Mouse (Mus musculus) erythroblast, embryonic 14.5 days (primary cell): ENCODE measurements around the gene Gpr62. TPM values are rescaled to one million over a fixed set of nuclear protein-coding genes. Genes with fewer than 3 reads are reported as not detected.

Source experiments
- H3K27me3 ChIP-seq: 2 replicates; pipeline ENCODE4 v1.6.1; 2012; ENCODE audit warnings: inconsistent platforms; ENCODE audit not compliant: control insufficient read depth
- H3K36me3 ChIP-seq: 2 replicates; pipeline ENCODE4 v1.6.1; 2012; ENCODE audit warnings: mild to moderate bottlenecking, inconsistent platforms; ENCODE audit not compliant: control insufficient read depth
- H3K4me1 ChIP-seq: 2 replicates; pipeline ENCODE4 v1.6.1; 2012; ENCODE audit warnings: inconsistent platforms; ENCODE audit not compliant: control insufficient read depth
- H3K4me3 ChIP-seq: replicated peaks from 2 replicates; pipeline ENCODE3; 2012; ENCODE audit warnings: moderate library complexity, mild to moderate bottlenecking, inconsistent platforms
- H3K9me3 ChIP-seq: 2 replicates; pipeline ENCODE4 v1.6.1; 2012; ENCODE audit warnings: low read length, inconsistent platforms, mixed read lengths; ENCODE audit not compliant: control insufficient read depth
- GATA1 ChIP-seq: IDR thresholded peaks from 2 replicates; pipeline ENCODE4 v1.6.1; 2012; ENCODE audit warnings: low read length, inconsistent platforms, mixed read lengths
- TAL1 ChIP-seq: IDR thresholded peaks from 3 replicates; pipeline ENCODE4 v1.6.1; 2012; ENCODE audit warnings: low read length, inconsistent platforms, mixed read lengths
- polyA plus RNA-seq: library from polyadenylated mRNA; stranded (reverse); fragments of >175 nt; gene quantifications from 2 replicates; pipeline ENCODE4 v1.2.3, GENCODE M21; 2012

The Gpr62 gene
- polyA plus RNA-seq, 1 experiment, result not detected

DNA sequence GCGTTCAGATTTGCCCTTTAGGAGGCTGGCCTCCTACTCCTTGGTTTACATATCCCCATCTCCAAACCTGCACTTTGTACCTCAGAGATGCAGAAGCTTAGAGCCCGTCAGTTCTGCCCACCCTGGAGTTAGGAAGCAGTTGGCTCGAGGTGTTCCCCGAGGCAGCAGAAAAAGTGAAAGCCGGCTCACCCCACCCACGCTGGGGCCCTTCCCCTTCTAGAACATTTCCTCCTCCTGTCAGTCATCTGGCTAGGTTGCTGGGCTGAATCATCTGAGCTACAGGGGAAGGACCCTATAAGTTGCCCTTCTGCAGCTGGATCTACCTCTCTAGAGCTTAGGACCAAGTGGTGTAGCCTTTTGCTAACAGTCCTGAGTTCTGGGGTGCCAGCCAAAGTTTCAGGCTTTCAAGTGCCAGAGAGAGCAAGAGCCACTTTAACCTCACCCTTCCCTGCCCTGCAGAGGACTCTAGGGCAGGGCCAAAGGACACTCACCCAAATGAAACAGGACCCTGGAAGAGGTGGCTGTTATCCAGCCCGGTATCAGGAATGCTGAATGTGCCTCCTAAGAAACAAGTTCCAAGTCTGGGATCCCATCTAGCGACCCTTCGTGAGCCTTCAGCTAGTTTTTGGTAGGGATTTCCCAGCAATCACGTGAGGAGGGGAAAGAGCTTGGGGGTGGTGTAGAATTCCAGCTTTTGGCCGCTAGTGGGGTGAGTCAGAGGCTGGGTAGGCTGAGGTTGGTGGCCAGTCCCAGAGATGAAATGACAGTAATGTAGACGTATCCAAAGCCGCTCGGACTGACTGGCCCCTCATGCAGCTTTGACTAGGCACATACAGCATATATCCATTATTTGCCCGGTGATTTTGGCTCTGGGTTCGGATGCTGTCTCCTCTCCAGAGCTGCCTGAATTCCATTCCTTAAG, 10.5 kb upstream of the Gpr62 start:
- Histone ChIP-seq H3K4me1 (peaks cover 46% of the 10 kb centered on the region), H3K36me3 (peaks cover 20% of the 10 kb centered on the region), H3K9me3 (no peaks in the 10 kb centered on the region), H3K27me3 (no peaks in the 10 kb centered on the region), H3K4me3 (peak overlapping the region; percentile 69)
- no peak for TF ChIP-seq TAL1
- TF ChIP-seq GATA1, result no peak

GRCm38 (mm10) chr9:106475663-106476001, 9.9 kb upstream of the Gpr62 start, which contains the start of gene Rrp9:
Gene Rrp9, plus strand, starts transcription at chr9:106475963.
- TF ChIP-seq GATA1, result no peak
- no peak for TF ChIP-seq TAL1
- Histone ChIP-seq H3K4me3 (peak within 1 kb of the TSS; percentile 69), H3K4me1 (peaks cover 46% of the 10 kb centered on the region), H3K9me3 (no peaks in the 10 kb centered on the region), H3K27me3 (no peaks in the 10 kb centered on the region), H3K36me3 (peaks cover 13% of the 10 kb centered on the region)

- Histone ChIP-seq H3K27me3 (no peaks in the 10 kb centered on the region), H3K9me3 (no peaks in the 10 kb centered on the region), H3K4me3 (no peak overlapping the region), H3K4me1 (peaks cover 46% of the 10 kb centered on the region), H3K36me3 (peaks cover 7% of the 10 kb centered on the region)
- no peak for TF ChIP-seq GATA1
- TF ChIP-seq TAL1, result no peak
Observed at GRCm38 (mm10) chr9:106475046-106475445, 9.3 kb upstream of the Gpr62 start.

DNA sequence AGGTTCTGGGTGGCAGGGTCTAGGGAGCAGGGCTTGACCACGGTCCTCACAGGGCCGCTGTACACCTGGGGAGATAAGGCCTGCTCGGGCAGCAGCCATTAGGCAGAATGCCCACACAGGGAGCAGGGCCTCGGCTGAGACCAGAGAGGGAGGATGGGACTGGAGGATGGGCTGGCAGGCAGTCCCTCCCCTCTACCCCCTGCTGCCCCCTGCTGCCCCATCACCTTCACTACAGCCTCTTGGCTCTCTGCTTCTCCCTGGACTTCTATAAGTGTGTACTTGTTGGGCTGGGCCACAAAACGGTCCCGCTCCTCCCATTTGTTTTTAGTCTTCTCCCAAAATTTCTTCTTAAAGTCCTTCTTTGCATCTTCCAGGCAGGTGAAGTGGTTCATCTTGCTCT, 8.7 kb upstream of the Gpr62 start:
- Histone ChIP-seq H3K27me3 (no peaks in the 10 kb centered on the region), H3K36me3 (peaks cover 2% of the 10 kb centered on the region), H3K4me3 (no peak overlapping the region), H3K4me1 (peaks cover 46% of the 10 kb centered on the region), H3K9me3 (no peaks in the 10 kb centered on the region)
- TF ChIP-seq GATA1, result no peak
- TF ChIP-seq TAL1, result no peak

GRCm38 (mm10) chr9:106473753-106474105, 8.0 kb upstream of the Gpr62 start:
- Histone ChIP-seq H3K4me1 (peaks cover 43% of the 10 kb centered on the region), H3K9me3 (no peaks in the 10 kb centered on the region), H3K36me3 (no peaks in the 10 kb centered on the region), H3K4me3 (no peak overlapping the region), H3K27me3 (no peaks in the 10 kb centered on the region)
- TF ChIP-seq GATA1 (no peak), TAL1 (no peak)

- TF ChIP-seq GATA1 (no peak), TAL1 (no peak)
- H3K4me1 ChIP-seq, result peaks cover 42% of the 10 kb centered on the region
- no peaks in the 10 kb centered on the region for H3K27me3 ChIP-seq
- H3K36me3 ChIP-seq, result no peaks in the 10 kb centered on the region
- no peaks in the 10 kb centered on the region for H3K9me3 ChIP-seq
- H3K4me3 ChIP-seq, result no peak overlapping the region
Observed at GRCm38 (mm10) chr9:106473081-106473752, 7.5 kb upstream of the Gpr62 start.

GRCm38 (mm10) chr9:106472321-106472720, 6.6 kb upstream of the Gpr62 start:
- no peaks in the 10 kb centered on the region for H3K36me3 ChIP-seq
- no peaks in the 10 kb centered on the region for H3K9me3 ChIP-seq
- no peaks in the 10 kb centered on the region for H3K27me3 ChIP-seq
- H3K4me1 ChIP-seq, result peaks cover 34% of the 10 kb centered on the region
- no peak overlapping the region for H3K4me3 ChIP-seq
- TF ChIP-seq TAL1 (no peak), GATA1 (no peak)

- H3K4me1 ChIP-seq, result peaks cover 29% of the 10 kb centered on the region
- no peaks in the 10 kb centered on the region for H3K9me3 ChIP-seq
- no peaks in the 10 kb centered on the region for H3K36me3 ChIP-seq
- H3K27me3 ChIP-seq, result no peaks in the 10 kb centered on the region
- no peak overlapping the region for H3K4me3 ChIP-seq
- TF ChIP-seq TAL1 (no peak), GATA1 (no peak)
Observed at GRCm38 (mm10) chr9:106471892-106472291, 6.2 kb upstream of the Gpr62 start.

- H3K9me3 ChIP-seq, result no peaks in the 10 kb centered on the region
- H3K4me1 ChIP-seq, result peaks cover 22% of the 10 kb centered on the region
- H3K4me3 ChIP-seq, result no peak overlapping the region
- H3K27me3 ChIP-seq, result peaks cover 2% of the 10 kb centered on the region
- TF ChIP-seq GATA1 (no peak), TAL1 (no peak)
- no peaks in the 10 kb centered on the region for H3K36me3 ChIP-seq
Observed at GRCm38 (mm10) chr9:106470991-106471750, 5.4 kb upstream of the Gpr62 start.
